Mouse (Mus musculus): ENCODE results near the gene Tlk2. TPM values are rescaled to one million over a fixed set of nuclear protein-coding genes. Genes with fewer than 3 reads are reported as not detected.

Gene Tlk2
- polyA plus RNA-seq, 1 experiment: 140 TPM

- peak overlapping the region; percentile 19 for H3K9ac ChIP-seq (ENCODE audit: low read depth, poor library complexity, severe bottlenecking)
- no peak overlapping the region for H3K27ac ChIP-seq (ENCODE audit: insufficient read depth, low read length)
- TF ChIP-seq POLR2A (IDR thresholded peaks at IDR 0.05; ENCODE audit: insufficient read depth, low read length): no peak
- TF ChIP-seq EP300 (IDR thresholded peaks at IDR 0.05; ENCODE audit: insufficient read depth, low read depth, low read length): no peak
- no peak for TF ChIP-seq CTCF (IDR thresholded peaks at IDR 0.05; ENCODE audit: low read depth, low read length)
These were observed 11.8 kb upstream of the Tlk2 start for GRCm38 (mm10) chr11:105166780-105167179.

GRCm38 (mm10) chr11:105179523-105179922 is 916 bp downstream of the Tlk2 start:
- Histone ChIP-seq H3K36me3 (ENCODE audit: control insufficient read depth, insufficient read depth, low read length, poor library complexity, severe bottlenecking) (peaks cover 5% of the 10 kb centered on the region), H3K4me1 (ENCODE audit: control insufficient read depth, insufficient read depth, low read length) (no peaks in the 10 kb centered on the region), H3K27me3 (ENCODE audit: control insufficient read depth, insufficient read depth, low read length, poor library complexity, severe bottlenecking) (no peaks in the 10 kb centered on the region), H3K9me3 (replicated peaks; ENCODE audit: control insufficient read depth, insufficient read depth, low read length, poor library complexity, severe bottlenecking) (no peaks in the 10 kb centered on the region), H3K4me3 (ENCODE audit: low read depth, low read length) (no peak overlapping the region), H3K9ac (ENCODE audit: low read depth, poor library complexity, severe bottlenecking) (0 out of 2 replicates have a peak overlapping the region, but pooled peaks have one; percentile 100), H3K27ac (ENCODE audit: insufficient read depth, low read length) (no peak overlapping the region)
- TF ChIP-seq CTCF (IDR thresholded peaks at IDR 0.05; ENCODE audit: low read depth, low read length) (no peak), POLR2A (IDR thresholded peaks at IDR 0.05; ENCODE audit: insufficient read depth, low read length) (no peak), EP300 (IDR thresholded peaks at IDR 0.05; ENCODE audit: insufficient read depth, low read depth, low read length) (no peak)

More at GRCm38 (mm10) chr11:105166780-105167179, 11.8 kb upstream of the Tlk2 start:
- no peaks in the 10 kb centered on the region for H3K9me3 ChIP-seq (replicated peaks; ENCODE audit: control insufficient read depth, insufficient read depth, low read length, poor library complexity, severe bottlenecking)
- H3K27me3 ChIP-seq (ENCODE audit: control insufficient read depth, insufficient read depth, low read length, poor library complexity, severe bottlenecking): no peaks in the 10 kb centered on the region
- no peaks in the 10 kb centered on the region for H3K4me1 ChIP-seq (ENCODE audit: control insufficient read depth, insufficient read depth, low read length)
- H3K4me3 ChIP-seq (ENCODE audit: low read depth, low read length): peak overlapping the region; percentile 62
- H3K36me3 ChIP-seq (ENCODE audit: control insufficient read depth, insufficient read depth, low read length, poor library complexity, severe bottlenecking): peaks cover 3% of the 10 kb centered on the region; the same call in 1 of the 2 replicates

GRCm38 (mm10) chr11:105180471-105181091 is 2.0 kb downstream of the Tlk2 start:
- no peaks in the 10 kb centered on the region for H3K27me3 ChIP-seq (ENCODE audit: control insufficient read depth, insufficient read depth, low read length, poor library complexity, severe bottlenecking)
- peak overlapping the region; percentile 54 for H3K4me3 ChIP-seq (ENCODE audit: low read depth, low read length)
- peak overlapping the region; percentile 100 for H3K9ac ChIP-seq (ENCODE audit: low read depth, poor library complexity, severe bottlenecking)
- no peaks in the 10 kb centered on the region for H3K4me1 ChIP-seq (ENCODE audit: control insufficient read depth, insufficient read depth, low read length)
- H3K9me3 ChIP-seq (replicated peaks; ENCODE audit: control insufficient read depth, insufficient read depth, low read length, poor library complexity, severe bottlenecking): no peaks in the 10 kb centered on the region
- TF ChIP-seq EP300 (IDR thresholded peaks at IDR 0.05; ENCODE audit: insufficient read depth, low read depth, low read length) (no peak), POLR2A (IDR thresholded peaks at IDR 0.05; ENCODE audit: insufficient read depth, low read length) (no peak), CTCF (IDR thresholded peaks at IDR 0.05; ENCODE audit: low read depth, low read length) (no peak)
- H3K36me3 ChIP-seq (ENCODE audit: control insufficient read depth, insufficient read depth, low read length, poor library complexity, severe bottlenecking): peaks cover 8% of the 10 kb centered on the region
- peak overlapping the region; percentile 21 for H3K27ac ChIP-seq (ENCODE audit: insufficient read depth, low read length)

- peaks cover 13% of the 10 kb centered on the region for H3K36me3 ChIP-seq (ENCODE audit: control insufficient read depth, insufficient read depth, low read length, poor library complexity, severe bottlenecking)
- H3K4me3 ChIP-seq (ENCODE audit: low read depth, low read length): peak overlapping the region; percentile 54
- TF ChIP-seq EP300 (IDR thresholded peaks at IDR 0.05; ENCODE audit: insufficient read depth, low read depth, low read length) (no peak), POLR2A (IDR thresholded peaks at IDR 0.05; ENCODE audit: insufficient read depth, low read length) (no peak), CTCF (IDR thresholded peaks at IDR 0.05; ENCODE audit: low read depth, low read length) (no peak)
- H3K27me3 ChIP-seq (ENCODE audit: control insufficient read depth, insufficient read depth, low read length, poor library complexity, severe bottlenecking): no peaks in the 10 kb centered on the region
- no peaks in the 10 kb centered on the region for H3K9me3 ChIP-seq (replicated peaks; ENCODE audit: control insufficient read depth, insufficient read depth, low read length, poor library complexity, severe bottlenecking)
- peak overlapping the region; percentile 21 for H3K27ac ChIP-seq (ENCODE audit: insufficient read depth, low read length)
- H3K4me1 ChIP-seq (ENCODE audit: control insufficient read depth, insufficient read depth, low read length): no peaks in the 10 kb centered on the region
- H3K9ac ChIP-seq (ENCODE audit: low read depth, poor library complexity, severe bottlenecking): peak overlapping the region; percentile 100
These were observed 2.6 kb downstream of the Tlk2 start for GRCm38 (mm10) chr11:105181126-105181637.

- Histone ChIP-seq H3K27me3 (ENCODE audit: control insufficient read depth, insufficient read depth, low read length, poor library complexity, severe bottlenecking) (no peaks in the 10 kb centered on the region), H3K36me3 (ENCODE audit: control insufficient read depth, insufficient read depth, low read length, poor library complexity, severe bottlenecking) (peaks cover 17% of the 10 kb centered on the region)
These were observed 3.3 kb downstream of the Tlk2 start for GRCm38 (mm10) chr11:105181689-105182460.

More at GRCm38 (mm10) chr11:105181689-105182460, 3.3 kb downstream of the Tlk2 start:
- peak overlapping the region; percentile 82 for H3K27ac ChIP-seq (ENCODE audit: insufficient read depth, low read length)
- no peaks in the 10 kb centered on the region for H3K9me3 ChIP-seq (replicated peaks; ENCODE audit: control insufficient read depth, insufficient read depth, low read length, poor library complexity, severe bottlenecking)
- no peaks in the 10 kb centered on the region for H3K4me1 ChIP-seq (ENCODE audit: control insufficient read depth, insufficient read depth, low read length)
- no peak for TF ChIP-seq POLR2A (IDR thresholded peaks at IDR 0.05; ENCODE audit: insufficient read depth, low read length)
- TF ChIP-seq CTCF (IDR thresholded peaks at IDR 0.05; ENCODE audit: low read depth, low read length): no peak
- H3K9ac ChIP-seq (ENCODE audit: low read depth, poor library complexity, severe bottlenecking): peak overlapping the region; percentile 100
- peak overlapping the region; percentile 93 for H3K4me3 ChIP-seq (ENCODE audit: low read depth, low read length)

Data from ES-Bruce4 (cell line).